Mouse (Mus musculus) ES-E14 (cell line): ENCODE results near the gene Macf1.

Source experiments
- CHD2 ChIP-seq: IDR thresholded peaks from 2 replicates; pipeline ENCODE4 v1.6.1; 2014; ENCODE audit warnings: mild to moderate bottlenecking, low read depth, low read length, inconsistent platforms
- MAFK ChIP-seq: IDR thresholded peaks from 2 replicates; pipeline ENCODE4 v1.6.1; 2014; ENCODE audit warnings: mild to moderate bottlenecking, low read depth, low read length, inconsistent platforms; ENCODE audit not compliant: insufficient read depth

DNA sequence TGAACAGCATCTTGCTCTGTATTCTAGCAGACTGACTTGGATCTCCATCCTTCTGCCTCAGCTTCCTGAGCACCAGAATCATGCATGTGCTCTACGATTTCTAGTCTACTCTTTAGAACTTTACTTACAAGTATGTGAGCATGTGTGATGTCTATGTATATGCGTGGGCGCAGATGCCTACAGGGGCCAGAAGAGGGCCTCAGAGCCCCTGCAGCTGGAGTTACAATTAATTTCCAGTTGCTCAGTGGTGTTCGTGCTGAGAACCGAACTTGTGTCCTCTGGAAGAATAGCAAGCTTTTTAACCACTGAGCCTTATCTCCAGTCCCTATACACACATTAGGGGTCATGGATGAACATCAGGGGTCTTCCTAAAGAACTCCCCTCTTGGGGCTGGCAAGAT is 23.2 kb upstream of the Macf1 start:
- TF ChIP-seq MAFK (no peak), CHD2 (no peak)
